Mouse (Mus musculus) kidney, embryonic 15.5 days (tissue): ENCODE data around the gene Ndst2. TPM values are rescaled to one million over a fixed set of nuclear protein-coding genes. Genes with fewer than 3 reads are reported as not detected.

Source experiments
- ATAC-seq: fragments of 200-750 bp; cut with Nextera tagmentation; replicated peaks from 2 replicates; pipeline ENCODE4 v1.8.0; 2017; ENCODE audit warnings: moderate TSS enrichment; ENCODE audit not compliant: low FRiP score
- H3K27ac ChIP-seq: fragments of 300-500 bp; sonication (generic); 2 replicates; pipeline ENCODE4 v1.5.1; 2015; ENCODE audit warnings: mild to moderate bottlenecking, inconsistent platforms
- H3K27me3 ChIP-seq: fragments of 300-500 bp; sonication (generic); 2 replicates; pipeline ENCODE4 v1.6.1; 2015; ENCODE audit warnings: inconsistent platforms
- H3K36me3 ChIP-seq: fragments of 300-500 bp; sonication (generic); 2 replicates; pipeline ENCODE4 v1.6.1; 2015; ENCODE audit warnings: inconsistent platforms
- H3K4me1 ChIP-seq: fragments of 300-500 bp; sonication (generic); 2 replicates; pipeline ENCODE4 v1.6.1; 2015; ENCODE audit warnings: inconsistent platforms
- H3K4me2 ChIP-seq: fragments of 300-500 bp; sonication (generic); 2 replicates; pipeline ENCODE4 v1.6.1; 2015; ENCODE audit warnings: moderate library complexity, mild to moderate bottlenecking, inconsistent platforms
- H3K4me3 ChIP-seq: fragments of 300-500 bp; sonication (generic); replicated peaks from 2 replicates; pipeline ENCODE4 v1.5.1; 2015; ENCODE audit warnings: mild to moderate bottlenecking, inconsistent platforms
- H3K9ac ChIP-seq: fragments of 300-500 bp; sonication (generic); 2 replicates; pipeline ENCODE4 v1.6.1; 2015; ENCODE audit warnings: mild to moderate bottlenecking, inconsistent platforms
- H3K9me3 ChIP-seq: fragments of 300-500 bp; sonication (generic); replicated peaks from 2 replicates; pipeline ENCODE4 v1.6.1; 2016; ENCODE audit warnings: inconsistent platforms
- WGBS: fragments of 180-500 bp; shearing (Covaris S2); methylation state at CpG from one replicate; pipeline ENCODE4 v1.1.7; 2015; ENCODE audit warnings: mixed read lengths; 5-methylcytosine and 5-hydroxymethylcytosine counted together
- polyA plus RNA-seq: library from polyadenylated mRNA; unstranded; fragments of >200 nt; fragmentation: Nextera tagmentation; extraction: Ambion mirVana; gene quantifications from 2 replicates; pipeline ENCODE4 v1.2.1, GENCODE M21; 2015

Ndst2 gene
- polyA plus RNA-seq, 1 experiment from 2014 or later: 31.6 TPM

DNA sequence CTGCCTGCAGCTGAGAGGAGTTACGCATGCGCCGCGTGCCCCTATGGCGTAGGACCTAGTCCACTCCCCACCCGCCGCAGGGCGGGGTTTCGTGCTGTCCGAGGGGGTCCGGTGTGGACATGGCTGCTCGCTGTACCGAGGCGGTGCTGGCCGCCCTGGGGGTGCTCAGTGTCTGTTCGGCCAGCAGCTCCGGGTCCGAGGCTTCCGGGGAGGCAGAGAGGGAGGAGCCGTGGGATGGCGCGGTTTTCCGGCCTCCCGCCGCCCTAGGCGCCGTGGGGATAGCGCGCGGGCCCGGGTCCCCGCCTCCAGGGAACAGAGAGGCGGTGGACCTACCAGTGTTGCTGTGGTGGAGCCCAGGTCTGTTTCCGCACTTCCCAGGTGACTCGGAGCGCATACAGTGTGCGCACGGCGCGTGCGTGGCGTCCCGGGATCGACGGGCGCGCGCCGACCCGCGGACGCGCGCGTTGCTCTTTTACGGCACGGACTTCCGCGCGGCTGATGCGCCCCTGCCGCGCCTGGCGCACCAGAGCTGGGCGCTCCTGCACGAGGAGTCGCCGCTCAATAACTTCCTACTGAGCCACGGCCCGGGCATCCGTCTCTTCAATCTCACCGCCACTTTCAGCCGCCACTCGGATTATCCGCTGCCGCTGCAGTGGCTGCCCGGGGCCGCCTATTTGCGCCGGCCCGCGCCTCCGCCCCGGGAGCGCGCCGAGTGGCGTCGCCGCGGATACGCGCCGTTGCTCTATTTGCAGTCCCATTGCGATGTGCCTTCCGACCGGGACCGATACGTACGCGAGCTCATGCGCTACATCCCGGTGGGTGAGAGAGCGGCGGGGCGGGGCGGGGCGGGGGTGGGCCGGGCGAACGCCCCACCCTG is 39.2 kb downstream of the Ndst2 start, which contains the start of gene Fut11:
TSS of gene Fut11 (plus strand) at position 85 of the 877 bp plus-strand sequence.
- Histone ChIP-seq H3K4me1 (peaks cover 56% of the 10 kb centered on the region), H3K4me3 (peak within 1 kb of the TSS; percentile 96), H3K27ac (peak within 1 kb of the TSS; percentile 100), H3K9me3 (no peaks in the 10 kb centered on the region), H3K36me3 (peaks cover 64% of the 10 kb centered on the region), H3K27me3 (no peaks in the 10 kb centered on the region), H3K4me2 (peak within 1 kb of the TSS; percentile 78), H3K9ac (peak within 1 kb of the TSS; percentile 96)
- WGBS: under 1% methylated on average over 111 of the region's 111 CpGs
- ATAC-seq: peak; percentile 95

DNA sequence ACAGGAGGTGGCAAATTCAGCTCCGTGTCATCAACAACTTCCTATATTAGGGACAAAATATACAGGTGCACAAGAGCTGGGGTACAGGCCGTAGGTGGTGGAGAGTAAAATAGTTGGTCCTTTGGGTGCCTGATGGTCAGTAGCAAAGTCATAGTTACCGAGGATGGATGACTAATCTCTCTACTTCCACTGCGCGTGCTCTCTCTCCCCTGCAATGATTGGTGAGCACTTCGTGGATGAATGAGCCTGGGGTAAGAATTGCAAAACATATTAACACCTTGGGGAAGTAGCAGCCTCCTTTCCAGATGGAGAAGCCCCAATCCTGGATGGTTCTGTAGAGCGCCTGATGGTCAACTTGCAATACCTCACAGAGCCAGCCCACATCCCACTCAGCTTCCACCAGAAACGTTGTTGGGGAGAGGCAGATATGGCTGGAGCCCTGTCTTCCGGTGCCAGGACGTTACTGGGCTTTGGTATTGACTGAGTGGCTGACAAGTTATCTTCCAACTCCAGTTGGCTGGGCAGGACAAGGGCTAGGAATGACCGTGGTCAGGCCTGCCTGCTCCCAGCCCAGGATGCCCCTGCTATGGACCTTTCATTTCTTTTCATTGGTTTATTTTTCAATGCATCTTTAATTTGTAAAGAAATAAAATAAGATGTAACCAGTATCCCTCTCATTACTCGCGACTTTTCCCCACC is 40.0 kb downstream of the Ndst2 start:
- Histone ChIP-seq H3K4me2 (peak overlapping the region; percentile 78), H3K9ac (peak overlapping the region; percentile 96), H3K36me3 (peaks cover 66% of the 10 kb centered on the region), H3K9me3 (no peaks in the 10 kb centered on the region), H3K27ac (peak overlapping the region; percentile 100), H3K27me3 (no peaks in the 10 kb centered on the region), H3K4me1 (peaks cover 49% of the 10 kb centered on the region), H3K4me3 (peak overlapping the region; percentile 96)
- WGBS: 42% methylated on average over 13 of the region's 13 CpGs
- ATAC-seq: peak; percentile 30

DNA sequence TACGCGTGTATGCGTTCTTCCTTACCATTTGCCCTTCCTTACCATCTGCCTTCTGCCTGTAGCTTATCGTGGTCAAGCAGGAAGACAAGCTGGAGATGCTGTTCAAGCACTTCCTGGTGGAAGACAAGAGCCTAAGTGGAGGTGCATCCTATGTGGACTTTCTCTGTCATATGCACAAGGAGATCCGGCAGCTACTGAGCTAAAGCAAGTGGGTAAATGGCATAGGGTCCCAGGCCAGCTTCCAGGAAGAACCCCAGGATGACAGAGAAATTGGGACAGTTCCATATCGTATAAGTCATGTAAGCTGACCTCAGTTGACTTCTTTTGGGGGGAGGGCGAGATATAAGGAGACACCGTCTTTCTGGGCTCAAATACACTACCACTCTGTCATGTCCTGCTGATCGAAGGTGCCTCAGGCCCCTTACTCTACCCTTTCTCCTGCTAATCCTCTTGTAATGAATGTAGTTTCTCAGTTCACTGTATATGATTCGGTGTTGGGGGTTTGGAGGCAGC is 40.7 kb downstream of the Ndst2 start:
- no peaks in the 10 kb centered on the region for H3K9me3 ChIP-seq
- no peak overlapping the region for H3K4me3 ChIP-seq
- no peaks in the 10 kb centered on the region for H3K27me3 ChIP-seq
- H3K4me1 ChIP-seq: peaks cover 44% of the 10 kb centered on the region
- peaks cover 67% of the 10 kb centered on the region for H3K36me3 ChIP-seq
- 86% methylated on average over 10 of the region's 10 CpGs for WGBS
- no peak overlapping the region for H3K4me2 ChIP-seq
- ATAC-seq: no peak
- H3K9ac ChIP-seq: no peak overlapping the region
- H3K27ac ChIP-seq: no peak overlapping the region

DNA sequence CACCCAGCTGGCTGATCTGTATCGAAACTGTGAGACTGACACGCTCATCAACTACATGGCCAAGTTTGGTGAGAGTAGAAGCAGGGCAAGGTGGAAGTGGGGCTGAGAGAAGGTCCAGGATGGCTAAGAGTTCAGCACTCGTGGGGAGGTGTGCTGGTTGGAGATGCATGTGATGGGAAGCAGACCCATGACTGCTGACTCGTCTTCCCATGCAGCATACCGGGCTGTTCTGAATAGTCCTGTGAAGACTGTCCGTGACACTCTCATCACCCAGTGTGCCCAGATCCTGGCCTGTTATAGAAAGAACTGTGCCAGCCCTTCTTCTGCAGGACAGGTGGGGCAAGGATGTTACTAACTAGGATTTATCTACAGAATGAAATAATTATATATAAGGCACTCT is 42.6 kb downstream of the Ndst2 start:
- peaks cover 76% of the 10 kb centered on the region for H3K36me3 ChIP-seq

DNA sequence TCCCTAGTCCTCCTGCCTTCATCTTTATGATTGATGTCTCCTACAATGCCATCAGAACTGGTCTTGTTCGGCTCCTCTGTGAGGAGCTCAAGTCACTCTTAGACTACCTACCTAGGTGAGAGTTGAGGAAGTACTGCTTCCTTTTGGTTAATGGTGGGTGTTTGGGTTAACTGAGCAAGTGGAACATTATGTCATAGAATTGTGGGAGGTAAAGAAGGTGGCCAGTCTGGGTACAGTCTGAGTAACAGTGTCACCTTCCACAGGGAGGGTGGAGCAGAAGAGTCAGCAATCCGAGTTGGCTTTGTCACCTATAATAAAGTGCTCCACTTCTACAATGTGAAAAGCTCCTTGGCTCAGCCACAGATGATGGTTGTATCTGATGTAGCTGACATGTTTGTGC is 45.4 kb downstream of the Ndst2 start:
- no peak for ATAC-seq
- Histone ChIP-seq H3K4me1 (peaks cover 7% of the 10 kb centered on the region; the same call in 1 of the 2 replicates), H3K27me3 (no peaks in the 10 kb centered on the region), H3K4me3 (no peak overlapping the region), H3K27ac (no peak overlapping the region), H3K36me3 (peaks cover 99% of the 10 kb centered on the region), H3K9me3 (no peaks in the 10 kb centered on the region), H3K9ac (no peak overlapping the region), H3K4me2 (no peak overlapping the region)
- WGBS: 84% methylated on average over 2 of the region's 2 CpGs

More for the DNA sequence above, 42.6 kb downstream of the Ndst2 start:
- H3K4me1 ChIP-seq: peaks cover 25% of the 10 kb centered on the region
- no peak overlapping the region for H3K9ac ChIP-seq
- no peaks in the 10 kb centered on the region for H3K27me3 ChIP-seq
- no peak overlapping the region for H3K4me2 ChIP-seq
- no peak overlapping the region for H3K27ac ChIP-seq
- no peaks in the 10 kb centered on the region for H3K9me3 ChIP-seq
- no peak for ATAC-seq
- WGBS: 94% methylated on average over 6 of the region's 6 CpGs
- no peak overlapping the region for H3K4me3 ChIP-seq

DNA sequence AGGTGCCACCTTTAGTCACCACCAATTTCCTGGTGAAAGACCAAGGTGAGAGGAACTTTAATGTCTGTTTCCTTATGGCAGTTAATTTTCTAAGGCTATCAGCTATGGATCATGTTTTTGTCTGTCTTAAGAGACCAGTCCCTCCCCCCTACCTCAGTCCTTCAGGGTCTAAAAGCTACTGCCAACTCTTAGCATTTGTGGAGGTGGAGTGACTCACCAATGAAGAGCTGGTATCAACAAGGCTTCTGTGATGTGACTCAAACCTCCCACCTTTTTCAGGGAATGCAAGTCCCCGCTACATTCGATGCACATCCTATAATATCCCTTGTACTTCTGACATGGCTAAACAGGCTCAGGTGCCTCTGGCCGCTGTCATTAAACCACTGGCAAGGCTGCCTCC is 47.8 kb downstream of the Ndst2 start:
- H3K4me3 ChIP-seq: no peak overlapping the region
- H3K27ac ChIP-seq: no peak overlapping the region
- peaks cover 99% of the 10 kb centered on the region for H3K36me3 ChIP-seq
- no peak for ATAC-seq
- 97% methylated on average over 3 of the region's 3 CpGs for WGBS
- no peak overlapping the region for H3K9ac ChIP-seq
- no peaks in the 10 kb centered on the region for H3K27me3 ChIP-seq
- no peak overlapping the region for H3K4me2 ChIP-seq
- no peaks in the 10 kb centered on the region for H3K9me3 ChIP-seq
- no peaks in the 10 kb centered on the region for H3K4me1 ChIP-seq

DNA sequence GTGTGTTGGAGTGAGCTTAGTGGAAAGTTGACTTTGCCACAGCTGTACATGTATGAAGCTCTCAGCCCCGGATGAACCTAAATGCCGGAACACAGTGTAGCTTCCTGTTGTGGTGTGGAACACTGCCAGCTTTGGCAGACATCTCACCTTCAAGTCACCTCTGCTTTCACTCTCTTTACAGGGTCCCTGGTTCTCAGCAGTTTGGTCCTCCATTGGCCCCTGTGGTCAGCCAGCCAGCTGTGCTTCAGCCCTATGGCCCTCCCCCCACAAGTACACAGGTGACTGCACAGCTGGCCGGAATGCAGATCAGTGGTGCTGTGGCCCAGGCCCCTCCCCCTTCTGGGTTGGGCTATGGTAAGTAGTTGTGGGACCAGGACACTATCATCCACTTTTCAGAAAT is 51.9 kb downstream of the Ndst2 start:
- no peak overlapping the region for H3K4me3 ChIP-seq
- no peaks in the 10 kb centered on the region for H3K4me1 ChIP-seq
- H3K27ac ChIP-seq: no peak overlapping the region
- no peak overlapping the region for H3K9ac ChIP-seq
- 71% methylated on average over 3 of the region's 3 CpGs for WGBS
- H3K9me3 ChIP-seq: no peaks in the 10 kb centered on the region
- peak; percentile 46; the same call in 1 of the 2 replicates for ATAC-seq
- H3K27me3 ChIP-seq: no peaks in the 10 kb centered on the region
- H3K4me2 ChIP-seq: no peak overlapping the region
- peaks cover 100% of the 10 kb centered on the region for H3K36me3 ChIP-seq

DNA sequence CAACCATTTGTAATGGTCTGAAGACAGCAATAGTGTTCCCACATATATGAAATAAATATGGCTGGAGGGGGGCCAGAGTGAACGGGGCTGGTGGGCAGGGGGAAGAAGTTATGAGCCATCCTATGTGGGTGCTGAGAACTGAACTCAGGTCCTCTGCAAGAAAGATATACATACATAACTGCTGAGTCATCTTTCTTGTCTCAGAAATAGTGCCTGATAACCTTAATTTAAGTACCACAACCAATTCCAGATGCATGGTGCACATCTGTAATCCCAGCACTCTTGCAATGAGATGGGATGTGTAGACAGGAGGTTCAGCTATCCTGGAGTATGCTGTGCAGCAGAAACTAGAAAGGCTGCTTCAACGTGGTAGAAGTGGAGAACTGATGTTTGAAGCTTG is 52.6 kb downstream of the Ndst2 start:
- Histone ChIP-seq H3K4me1 (no peaks in the 10 kb centered on the region), H3K27ac (no peak overlapping the region), H3K4me2 (no peak overlapping the region), H3K4me3 (no peak overlapping the region), H3K9me3 (no peaks in the 10 kb centered on the region), H3K9ac (no peak overlapping the region), H3K27me3 (no peaks in the 10 kb centered on the region), H3K36me3 (peaks cover 100% of the 10 kb centered on the region)
- 97% methylated on average over 2 of the region's 2 CpGs for WGBS
- ATAC-seq: no peak

DNA sequence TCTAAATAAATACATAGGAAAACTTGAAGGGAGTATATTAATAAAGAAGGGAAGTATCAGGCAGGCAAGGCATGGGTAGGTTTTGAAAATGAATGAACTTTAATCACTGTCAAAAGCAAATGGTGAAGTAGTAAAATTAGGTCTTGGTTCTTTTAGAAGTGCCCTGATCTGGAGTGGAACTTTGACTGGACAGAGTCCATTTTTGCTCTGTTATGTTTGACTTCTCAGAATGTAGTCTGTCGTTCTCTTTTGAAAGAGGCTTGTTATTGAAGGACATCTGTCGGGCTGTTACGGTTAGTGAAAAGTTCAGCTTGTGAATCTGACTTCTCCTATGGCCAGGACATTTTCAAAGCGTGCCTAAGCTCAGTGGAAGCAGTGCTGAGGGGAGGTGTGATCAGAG is 56.5 kb downstream of the Ndst2 start:
- Histone ChIP-seq H3K36me3 (peaks cover 73% of the 10 kb centered on the region), H3K27ac (no peak overlapping the region), H3K4me2 (no peak overlapping the region), H3K4me3 (no peak overlapping the region), H3K4me1 (peaks cover 14% of the 10 kb centered on the region), H3K27me3 (no peaks in the 10 kb centered on the region), H3K9ac (no peak overlapping the region), H3K9me3 (no peaks in the 10 kb centered on the region)
- WGBS: 95% methylated on average over 4 of the region's 4 CpGs
- ATAC-seq: no peak

DNA sequence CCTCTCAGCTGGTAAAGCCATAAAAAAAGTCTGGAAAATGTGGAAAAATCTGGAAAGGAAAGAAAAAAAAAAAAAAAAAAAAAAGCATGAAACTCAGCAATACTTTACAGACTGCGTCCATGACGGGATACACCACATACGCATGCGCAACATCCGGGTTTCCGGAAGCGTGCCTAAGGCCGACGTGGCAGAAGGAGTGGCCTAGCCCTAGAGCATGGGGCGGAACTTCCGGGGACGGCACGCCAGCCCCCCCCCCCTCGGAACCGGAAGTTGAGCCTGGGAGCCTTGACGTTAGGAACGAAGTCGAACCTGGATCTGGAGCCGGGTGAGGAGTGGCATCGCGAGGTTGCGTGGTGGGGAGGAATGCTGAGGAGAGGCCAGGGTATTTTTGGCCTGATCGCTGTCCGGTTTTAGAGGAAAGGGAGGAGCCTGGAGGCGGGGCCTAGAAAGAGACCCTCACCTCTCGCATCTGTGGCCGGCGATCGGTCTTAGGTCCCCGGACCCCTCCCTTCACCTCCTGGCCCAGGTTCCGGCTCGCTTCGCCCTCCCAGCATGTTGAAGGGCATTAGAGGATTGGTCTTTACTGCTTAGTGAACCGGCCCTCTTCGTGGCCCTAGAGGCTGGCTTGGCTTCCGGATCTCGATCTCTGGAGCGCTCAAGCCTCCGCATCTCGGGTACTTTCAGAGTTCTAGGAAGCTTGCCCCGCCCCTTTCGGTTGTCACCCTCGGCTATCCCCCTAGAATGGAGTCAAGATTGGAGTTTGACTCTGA is 60.1 kb downstream of the Ndst2 start, which contains the start of gene Sec24c:
TSS of gene Sec24c (plus strand) at position 245 of the 770 bp plus-strand sequence.
- Histone ChIP-seq H3K36me3 (peaks cover 37% of the 10 kb centered on the region), H3K9ac (peak within 1 kb of the TSS; percentile 73), H3K9me3 (no peaks in the 10 kb centered on the region), H3K27ac (peak within 1 kb of the TSS; percentile 98), H3K27me3 (peaks cover 8% of the 10 kb centered on the region), H3K4me3 (peak within 1 kb of the TSS; percentile 72), H3K4me1 (peaks cover 14% of the 10 kb centered on the region), H3K4me2 (peak within 1 kb of the TSS; percentile 70)
- ATAC-seq: peak; percentile 97
- WGBS: 1% methylated on average over 43 of the region's 43 CpGs

DNA sequence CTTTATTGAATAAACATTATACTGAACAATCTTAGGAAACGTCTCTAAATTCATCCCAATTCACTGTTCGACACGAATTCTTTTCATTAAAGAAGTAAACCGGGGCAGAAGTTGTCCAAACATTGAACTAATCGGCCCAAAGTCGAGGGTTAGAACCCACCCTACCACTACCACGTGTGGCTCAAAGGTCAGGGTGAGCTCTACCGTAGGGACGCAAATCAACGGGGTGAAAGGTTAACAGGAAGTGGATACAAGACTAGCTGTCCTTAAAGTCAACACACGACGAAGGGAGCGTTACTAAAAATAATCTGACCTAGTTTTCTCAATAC is 60.7 kb downstream of the Ndst2 start:
- H3K27me3 ChIP-seq: peaks cover 8% of the 10 kb centered on the region
- 0 out of 2 replicates have a peak overlapping the region, but pooled peaks have one; percentile 23 for H3K9ac ChIP-seq
- peak overlapping the region; percentile 70 for H3K4me2 ChIP-seq
- no peaks in the 10 kb centered on the region for H3K9me3 ChIP-seq
- H3K4me3 ChIP-seq: peak overlapping the region; percentile 72
- H3K27ac ChIP-seq: peak overlapping the region; percentile 98
- H3K4me1 ChIP-seq: peaks cover 14% of the 10 kb centered on the region
- WGBS: 12% methylated on average over 13 of the region's 13 CpGs
- peaks cover 31% of the 10 kb centered on the region for H3K36me3 ChIP-seq
- peak; percentile 41; the same call in 1 of the 2 replicates for ATAC-seq
